Mouse (Mus musculus) cerebellum, adult 8-10 months (tissue): Measurements from ENCODE around the gene Pik3cb.

Source experiments
- DNase-seq: peaks from one replicate; pipeline ENCODE4 v3.0.0; 2022

Gene Pik3cb

GRCm38 (mm10) chr9:99074462-99074861, 66.0 kb downstream of the Pik3cb start:
- no peak for DNase-seq

- DNase-seq = no peak
Measured at GRCm38 (mm10) chr9:99072538-99072937, 67.9 kb downstream of the Pik3cb start.

- DNase-seq = no peak
Measured at GRCm38 (mm10) chr9:99065311-99065710, 75.1 kb downstream of the Pik3cb start.

- no peak for DNase-seq
Measured at GRCm38 (mm10) chr9:99064216-99064615, 76.2 kb downstream of the Pik3cb start.

GRCm38 (mm10) chr9:99062544-99062943, 77.9 kb downstream of the Pik3cb start:
- DNase-seq = peak; percentile 69

- DNase-seq = peak; percentile 19
Measured at GRCm38 (mm10) chr9:99057751-99058150, 82.7 kb downstream of the Pik3cb start.

- DNase-seq = no peak
Measured at GRCm38 (mm10) chr9:99049760-99050159, 90.7 kb downstream of the Pik3cb start.

GRCm38 (mm10) chr9:99048724-99049250, 91.6 kb downstream of the Pik3cb start:
- DNase-seq = no peak

- peak; percentile 46 for DNase-seq
Measured at GRCm38 (mm10) chr9:99044761-99045160, 95.7 kb downstream of the Pik3cb start.

GRCm38 (mm10) chr9:99042641-99043040, 97.8 kb downstream of the Pik3cb start:
- no peak for DNase-seq

GRCm38 (mm10) chr9:99041994-99042393, 98.4 kb downstream of the Pik3cb start:
- no peak for DNase-seq

GRCm38 (mm10) chr9:99035575-99035974, 104.8 kb downstream of the Pik3cb start, which contains the start of gene Gm1123:
Gene Gm1123, minus strand, starts transcription at chr9:99035715.
- DNase-seq = no peak

- no peak for DNase-seq
Measured at GRCm38 (mm10) chr9:99034111-99034510, 106.3 kb downstream of the Pik3cb start.

- no peak for DNase-seq
Measured at GRCm38 (mm10) chr9:99032031-99032430, 108.4 kb downstream of the Pik3cb start.

- DNase-seq = no peak
Measured at GRCm38 (mm10) chr9:99021751-99022150, 118.7 kb downstream of the Pik3cb start.

GRCm38 (mm10) chr9:99021166-99021565, 119.3 kb downstream of the Pik3cb start:
- no peak for DNase-seq

GRCm38 (mm10) chr9:99017679-99018078, 122.7 kb downstream of the Pik3cb start:
- no peak for DNase-seq

GRCm38 (mm10) chr9:99016759-99017158, 123.7 kb downstream of the Pik3cb start:
- no peak for DNase-seq

GRCm38 (mm10) chr9:99016301-99016700, 124.1 kb downstream of the Pik3cb start:
- DNase-seq = no peak

- no peak for DNase-seq
Measured at GRCm38 (mm10) chr9:99009898-99010199, 130.6 kb downstream of the Pik3cb start.

GRCm38 (mm10) chr9:99009069-99009897, 131.1 kb downstream of the Pik3cb start:
- no peak for DNase-seq

GRCm38 (mm10) chr9:99001326-99001725, 139.1 kb downstream of the Pik3cb start:
- no peak for DNase-seq

GRCm38 (mm10) chr9:98999881-99000339, 140.5 kb downstream of the Pik3cb start:
- peak; percentile 68 for DNase-seq

- no peak for DNase-seq
Measured at GRCm38 (mm10) chr9:98994103-98994502, 146.3 kb downstream of the Pik3cb start.

GRCm38 (mm10) chr9:98987131-98987530, 153.3 kb downstream of the Pik3cb start:
- DNase-seq = no peak
